Mouse (Mus musculus): ENCODE data around the gene Atxn2. TPM values are rescaled to one million over a fixed set of nuclear protein-coding genes. Genes with fewer than 3 reads are reported as not detected.

Atxn2 gene
- polyA plus RNA-seq, 1 experiment = 205 TPM

DNA sequence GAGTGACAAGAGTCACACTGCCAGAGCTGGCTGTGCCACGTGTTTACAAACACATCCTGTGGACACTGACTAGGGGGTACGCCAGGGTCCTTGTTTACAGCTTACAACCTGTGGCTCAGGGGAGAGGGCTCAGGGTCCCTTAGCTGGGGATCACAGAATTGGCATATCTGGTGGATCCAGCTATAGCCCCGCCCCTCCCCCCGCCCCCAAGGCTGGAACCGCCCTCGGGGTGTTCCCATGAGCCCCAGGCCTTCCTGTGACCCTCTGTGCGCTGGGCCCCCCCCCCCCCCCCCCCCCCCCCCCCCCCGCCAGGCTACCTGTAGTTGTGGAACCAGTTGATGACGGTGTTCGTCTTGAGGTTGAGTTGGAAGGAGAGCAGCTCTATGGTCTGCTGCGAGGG lies 153.2 kb downstream of the Atxn2 start:
- WGBS = 41% methylated on average over 8 of the region's 11 CpGs
- H3K4me3 ChIP-seq (ENCODE audit: control insufficient read depth, insufficient read depth, low read length) = no peak overlapping the region
- TF ChIP-seq POLR2A (IDR thresholded peaks at IDR 0.05; ENCODE audit: control insufficient read depth, extremely low read depth, insufficient read depth, low read length, poor library complexity) = no peak
- no peak for TF ChIP-seq CTCF (IDR thresholded peaks at IDR 0.05; ENCODE audit: borderline replicate concordance, control insufficient read depth, extremely low read depth, insufficient read depth, low read length, poor library complexity)
- H3K4me1 ChIP-seq (replicated peaks; ENCODE audit: control insufficient read depth, insufficient read depth, low read length) = no peaks in the 10 kb centered on the region
- H3K36me3 ChIP-seq (ENCODE audit: control insufficient read depth, insufficient read depth, low read length) = no peaks in the 10 kb centered on the region
- H3K27ac ChIP-seq (ENCODE audit: control insufficient read depth, insufficient read depth, low read length) = no peak overlapping the region
- no peaks in the 10 kb centered on the region for H3K27me3 ChIP-seq (ENCODE audit: control insufficient read depth, insufficient read depth, low read length)
- no peak for DNase-seq

Other genes with a start within 250 kb of the Atxn2 start
- not detected in 2 replicates for gene Adam1b, start 207.9 kb upstream of the Atxn2 start, polyA plus RNA-seq (2012; rRNA removed)
- 4.0 and 6.8 TPM in 2 replicates for gene Adam1a, start 165.9 kb upstream of the Atxn2 start, polyA plus RNA-seq (2012; rRNA removed)
- gene Gm42878, start 165.9 kb upstream of the Atxn2 start, polyA plus RNA-seq (2012; rRNA removed) = not detected in 2 replicates
- gene Mapkapk5, start 165.4 kb upstream of the Atxn2 start, polyA plus RNA-seq (2012; rRNA removed) = 38.7 and 49.3 TPM in 2 replicates
- gene Aldh2, start 117.5 kb upstream of the Atxn2 start, polyA plus RNA-seq (2012; rRNA removed) = 203 and 217 TPM in 2 replicates
- 3.9 and 8.8 TPM in 2 replicates for gene Acad12, start 92.4 kb upstream of the Atxn2 start, polyA plus RNA-seq (2012; rRNA removed)
- gene Acad10, start 50.8 kb upstream of the Atxn2 start, polyA plus RNA-seq (2012; rRNA removed) = 7.2 and 8.2 TPM in 2 replicates
- gene Brap, start 50.8 kb upstream of the Atxn2 start, polyA plus RNA-seq (2012; rRNA removed) = 38.7 and 46.9 TPM in 2 replicates
- 48.3 and 80.5 TPM in 2 replicates for gene Sh2b3, start 126.3 kb downstream of the Atxn2 start, polyA plus RNA-seq (2012; rRNA removed)
- 23.3 and 25.3 TPM in 2 replicates for gene Pheta1, start 137.6 kb downstream of the Atxn2 start, polyA plus RNA-seq (2012; rRNA removed)

Measured in thymus, adult 2 months (tissue).